Mouse (Mus musculus) CH12.LX (cell line): Measurements from ENCODE around the gene Hid1.

ENCODE experiments used
- CHD2 ChIP-seq: IDR thresholded peaks from 2 replicates; pipeline ENCODE4 v1.6.1; 2011; ENCODE audit warnings: low read length, improper control_type of control experiment
- CTCF ChIP-seq, 2 experiments: IDR thresholded peaks in 1 of 2; conservative IDR thresholded peaks in 1 of 2; 2 replicates each; pipeline ENCODE4 v1.5.1; 2011 to 2012; ENCODE audit warnings: low read depth in 2 of 2, low read length in 2 of 2, improper control_type of control experiment in 1 of 2, inconsistent platforms in 1 of 2, mild to moderate bottlenecking in 1 of 2, moderate library complexity in 1 of 2
- ELF1 ChIP-seq: IDR thresholded peaks from 2 replicates; pipeline ENCODE4 v1.6.1; 2014; ENCODE audit warnings: low read depth, mild to moderate bottlenecking, inconsistent platforms, low read length, improper control_type of control experiment
- EP300 ChIP-seq: IDR thresholded peaks from 2 replicates; pipeline ENCODE4 v1.6.1; 2011; ENCODE audit warnings: low read length, improper control_type of control experiment
- GABPA ChIP-seq: IDR thresholded peaks from 2 replicates; pipeline ENCODE4 v1.6.1; 2012; ENCODE audit warnings: low read depth, low read length, improper control_type of control experiment, inconsistent platforms; ENCODE audit not compliant: insufficient replicate concordance
- HCFC1 ChIP-seq: IDR thresholded peaks from 2 replicates; pipeline ENCODE4 v1.6.1; 2012; ENCODE audit warnings: low read depth, mild to moderate bottlenecking, inconsistent platforms, low read length, improper control_type of control experiment
- KAT2A ChIP-seq: IDR thresholded peaks from 2 replicates; pipeline ENCODE4 v1.6.1; 2012; ENCODE audit warnings: low read length, improper control_type of control experiment, inconsistent platforms; ENCODE audit not compliant: insufficient replicate concordance
- MAFK ChIP-seq: IDR thresholded peaks from 2 replicates; pipeline ENCODE4 v1.6.1; 2011; ENCODE audit warnings: low read length, improper control_type of control experiment; ENCODE audit not compliant: insufficient replicate concordance
- NELFE ChIP-seq: IDR thresholded peaks from 2 replicates; pipeline ENCODE4 v1.6.1; 2011; ENCODE audit warnings: low read depth, low read length, improper control_type of control experiment
- NRF1 ChIP-seq: IDR thresholded peaks from 2 replicates; pipeline ENCODE4 v1.6.1; 2014; ENCODE audit warnings: low read depth, mild to moderate bottlenecking, inconsistent platforms, low read length, improper control_type of control experiment, moderate library complexity
- POLR2A ChIP-seq: IDR thresholded peaks from 2 replicates; pipeline ENCODE4 v1.6.1; 2011; ENCODE audit warnings: low read depth, mild to moderate bottlenecking, improper control_type of control experiment, low read length
- RCOR1 ChIP-seq: conservative IDR thresholded peaks from 2 replicates; pipeline ENCODE4 v1.6.1; 2012; ENCODE audit warnings: low read depth, mild to moderate bottlenecking, inconsistent platforms, low read length, improper control_type of control experiment
- SIN3A ChIP-seq: IDR thresholded peaks from 2 replicates; pipeline ENCODE4 v1.6.1; 2012; ENCODE audit warnings: low read length, improper control_type of control experiment, inconsistent platforms
- ZMIZ1 ChIP-seq: IDR thresholded peaks from 2 replicates; pipeline ENCODE4 v1.6.1; 2012; ENCODE audit warnings: low read depth, mild to moderate bottlenecking, inconsistent platforms, low read length, improper control_type of control experiment

DNA sequence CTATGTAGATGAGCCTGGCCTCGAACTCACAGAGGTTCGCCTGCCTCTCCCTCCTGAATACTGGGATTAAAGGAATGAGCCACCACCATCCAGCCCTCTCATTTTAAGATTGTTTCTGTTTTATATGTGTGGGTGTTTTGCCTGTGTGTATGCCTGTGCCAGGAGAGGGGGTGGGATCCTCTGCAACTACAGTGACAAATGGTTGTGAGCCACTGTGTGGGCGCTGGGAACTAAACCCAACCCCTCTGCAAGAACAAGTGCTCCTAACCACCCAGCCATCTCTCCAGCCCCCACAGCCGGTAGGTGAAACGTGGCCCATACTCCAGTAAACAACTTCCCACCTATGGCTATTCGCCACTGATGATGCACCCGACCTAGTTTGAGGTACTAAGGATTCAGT is 23.8 kb upstream of the Hid1 start:
- TF ChIP-seq KAT2A = no peak
- no peak for TF ChIP-seq EP300
- TF ChIP-seq ELF1 = no peak
- TF ChIP-seq HCFC1 = no peak
- no peak for TF ChIP-seq CTCF (conservative IDR thresholded peaks at IDR 0.05 in 1 of 2, IDR thresholded peaks at IDR 0.05 in 1 of 2; ENCODE audit: low read depth in 2 of 2, low read length in 2 of 2)
- no peak for TF ChIP-seq NRF1
- TF ChIP-seq POLR2A = no peak
- TF ChIP-seq CHD2 = no peak
- TF ChIP-seq ZMIZ1 = no peak
- no peak for TF ChIP-seq NELFE
- TF ChIP-seq MAFK = no peak
- TF ChIP-seq GABPA = no peak
- TF ChIP-seq SIN3A = no peak
- no peak for TF ChIP-seq RCOR1
